Comparison of ENCODE assay signal across 8 mouse cellular contexts in genomic region chr10:121256115-121256825, GRCm38 (mm10).
DNase-seq lines count a peak whose midpoint lies in the region; ATAC-seq lines count a peak whose summit lies in the region.

No protein-coding gene starts in this region.

- H3K4me2 ChIP-seq in hindbrain, embryonic 13.5 days = no peak overlapping the region

- H3K4me1 ChIP-seq in heart, embryonic 10.5 days = no peaks in the 10 kb centered on the region
- H3K4me1 ChIP-seq in hindbrain, embryonic 13.5 days (replicated peaks) = no peaks in the 10 kb centered on the region

- no peaks in the 10 kb centered on the region for H3K9me3 ChIP-seq in heart, embryonic 10.5 days
- H3K9me3 ChIP-seq in hindbrain, embryonic 13.5 days = no peaks in the 10 kb centered on the region

- WGBS in heart, embryonic 10.5 days = 24% methylated on average over 17 of the region's 17 CpGs
- WGBS in hindbrain, embryonic 13.5 days = 27% methylated on average over 17 of the region's 17 CpGs

- no peak overlapping the region for H3K27ac ChIP-seq in heart, embryonic 10.5 days
- H3K27ac ChIP-seq in hindbrain, embryonic 13.5 days = no peak overlapping the region

- peak; percentile 46 to 78 for DNase-seq in heart, adult 18-20 months
- DNase-seq in heart, embryonic 10.5 days (ENCODE audit: low spot score) = no peak
- DNase-seq in c-Kit-positive CD71-positive TER-119-negative erythroid progenitor cells, embryonic 14.5 days (ENCODE audit: low read depth) = peak; percentile 37
- DNase-seq in fibroblast of lung, adult 2 months (ENCODE audit: low read depth) = peak; percentile 17
- DNase-seq in layer of hippocampus, postnatal 14 days (ENCODE audit: low spot score in 2 of 2) = peak; percentile 64 to 75
- DNase-seq in right cerebral cortex, adult 2 months (ENCODE audit: low spot score in 2 of 2) = peak; percentile 64 to 78

- peaks cover 25% of the 10 kb centered on the region for H3K27me3 ChIP-seq in heart, embryonic 10.5 days (ENCODE audit: insufficient read depth, poor library complexity, severe bottlenecking)
- peaks cover 18% of the 10 kb centered on the region for H3K27me3 ChIP-seq in hindbrain, embryonic 13.5 days

- H3K36me3 ChIP-seq in heart, embryonic 10.5 days = no peaks in the 10 kb centered on the region
- no peaks in the 10 kb centered on the region for H3K36me3 ChIP-seq in hindbrain, embryonic 13.5 days

- ATAC-seq in hindbrain, embryonic 13.5 days (ENCODE audit: low FRiP score) = 0 out of 2 replicates have a peak, but pooled peaks have one; percentile 46
- ATAC-seq in megakaryocyte, adult 5-6 weeks (ENCODE audit: poor library complexity, severe bottlenecking) = peak; percentile 93

- no peak overlapping the region for H3K9ac ChIP-seq in hindbrain, embryonic 13.5 days

- H3K4me3 ChIP-seq in heart, embryonic 10.5 days = no peak overlapping the region
- no peak overlapping the region for H3K4me3 ChIP-seq in hindbrain, embryonic 13.5 days
